Mouse (Mus musculus): ENCODE measurements around the gene Mylip.

Gene Mylip

GRCm38 (mm10) chr13:45389448-45390311 lies at the start of gene Mylip:
Mylip (plus strand) TSS chr13:45389742.
- peak; percentile 99 for DNase-seq

- no peak for DNase-seq
Observed at GRCm38 (mm10) chr13:45341991-45342390, 47.6 kb upstream of the Mylip start.

- DNase-seq = no peak
Observed at GRCm38 (mm10) chr13:45343541-45343940, 46.0 kb upstream of the Mylip start.

GRCm38 (mm10) chr13:45343966-45344365 lies 45.6 kb upstream of the Mylip start:
- no peak for DNase-seq

GRCm38 (mm10) chr13:45345471-45346159 lies 43.9 kb upstream of the Mylip start:
- no peak for DNase-seq

GRCm38 (mm10) chr13:45351483-45351882 lies 38.1 kb upstream of the Mylip start:
- no peak for DNase-seq

GRCm38 (mm10) chr13:45354824-45355223 lies 34.7 kb upstream of the Mylip start:
- DNase-seq = no peak

GRCm38 (mm10) chr13:45358208-45358607 lies 31.3 kb upstream of the Mylip start:
- DNase-seq = no peak

- no peak for DNase-seq
Observed at GRCm38 (mm10) chr13:45358676-45359323, 30.7 kb upstream of the Mylip start.

GRCm38 (mm10) chr13:45365788-45366187 lies 23.8 kb upstream of the Mylip start:
- DNase-seq = no peak

GRCm38 (mm10) chr13:45371673-45372072 lies 17.9 kb upstream of the Mylip start:
- no peak for DNase-seq

GRCm38 (mm10) chr13:45372456-45372855 lies 17.1 kb upstream of the Mylip start:
- no peak for DNase-seq

- no peak for DNase-seq
Observed at GRCm38 (mm10) chr13:45374846-45375245, 14.7 kb upstream of the Mylip start.

GRCm38 (mm10) chr13:45382208-45382607 lies 7.3 kb upstream of the Mylip start:
- no peak for DNase-seq

GRCm38 (mm10) chr13:45384636-45385035 lies 4.9 kb upstream of the Mylip start:
- DNase-seq = no peak

- DNase-seq = no peak
Observed at GRCm38 (mm10) chr13:45385521-45385920, 4.0 kb upstream of the Mylip start.

GRCm38 (mm10) chr13:45386253-45386652 lies 3.3 kb upstream of the Mylip start:
- no peak for DNase-seq

- DNase-seq = no peak
Observed at GRCm38 (mm10) chr13:45387231-45387630, 2.3 kb upstream of the Mylip start.

- DNase-seq = no peak
Observed at GRCm38 (mm10) chr13:45388254-45388805, 1.2 kb upstream of the Mylip start.

- DNase-seq = no peak
Observed at GRCm38 (mm10) chr13:45388889-45389288, 653 bp upstream of the Mylip start.

GRCm38 (mm10) chr13:45390312-45390961 lies 895 bp downstream of the Mylip start:
- DNase-seq = peak; percentile 73

- peak; percentile 77 for DNase-seq
Observed at GRCm38 (mm10) chr13:45390962-45391853, 1.7 kb downstream of the Mylip start.
